ENCODE assay signal across 8 mouse cellular contexts in genomic region chr13:109902460-109902854, GRCm38 (mm10).
DNase-seq lines count a peak whose midpoint lies in the region; ATAC-seq lines count a peak whose summit lies in the region.
"Not testable (repeated sequence)": the region's sequence is repeated elsewhere in the genome, so short reads cannot be mapped to it uniquely, and the experiment has no call there.

No protein-coding gene starts in this region.

- not testable (repeated sequence) for H3K9me3 ChIP-seq in limb, embryonic 10.5 days (replicated peaks)

- H3K27me3 ChIP-seq in limb, embryonic 10.5 days (ENCODE audit: low read depth, poor library complexity, severe bottlenecking): not testable (repeated sequence)

- ATAC-seq in common myeloid progenitor, adult 5-6 weeks (replicated peaks; ENCODE audit: low read depth, poor library complexity, severe bottlenecking): peak; percentile 34; the same call in 1 of the 2 replicates
- peak; percentile 59 for ATAC-seq in inflammation-experienced regulatory T-cells, adult 6 months
- peak; percentile 24; the same call in 1 of the 2 replicates for ATAC-seq in megakaryocyte-erythroid progenitor cell, adult 5-6 weeks (replicated peaks; ENCODE audit: low FRiP score, low TSS enrichment, poor library complexity, severe bottlenecking)

- peak; percentile 26 for DNase-seq in WW6 (ENCODE audit: low read depth, low spot score)
- DNase-seq in gastrocnemius, postnatal 4 days (ENCODE audit: low spot score in 2 of 2): peak; percentile 34 to 40
- peak; percentile 66 for DNase-seq in limb, embryonic 10.5 days (ENCODE audit: low spot score)
- DNase-seq in right cerebral cortex, postnatal 10 days (ENCODE audit: low spot score in 2 of 2): peak; percentile 73 to 77
- peak; percentile 95 for DNase-seq in thymus, postnatal 4 days

- not testable (repeated sequence) for H3K36me3 ChIP-seq in limb, embryonic 10.5 days

- peak overlapping the region; percentile 76 for H3K4me3 ChIP-seq in limb, embryonic 10.5 days

- H3K4me1 ChIP-seq in limb, embryonic 10.5 days: peaks cover 57% of the 10 kb centered on the region

- WGBS in limb, embryonic 10.5 days: 0% methylated on average over 28 of the region's 28 CpGs

- H3K27ac ChIP-seq in limb, embryonic 10.5 days: peak overlapping the region; percentile 88

Comparison
In these comparisons a context has a peak if more than half of its experiments do, and no peak if none do; other contexts are left out.
1. Peak in every context shown above with its lines: DNase-seq, ATAC-seq, H3K4me3 ChIP-seq and H3K27ac ChIP-seq.
2. DNase-seq: peak in every context shown above with its lines; median percentile 95 in thymus, postnatal 4 days; 75 in right cerebral cortex, postnatal 10 days; 66 in limb, embryonic 10.5 days; 37 in gastrocnemius, postnatal 4 days; 26 in WW6.